Mouse (Mus musculus): Measurements from ENCODE around the gene Chst7. TPM values are rescaled to one million over a fixed set of nuclear protein-coding genes. Genes with fewer than 3 reads are reported as not detected.
A peak's percentile ranks its signal among the peaks of the same experiment; 100 is the strongest.

Chst7 gene
- 7.3 and 7.4 TPM in 2 replicates for polyA plus RNA-seq (2015; fragmentation: Nextera tagmentation; extraction: Ambion mirVana)

- ATAC-seq (ENCODE audit: low read depth), result peak; percentile 98
- peak within 1 kb of the TSS; percentile 69 for H3K4me2 ChIP-seq (ENCODE audit: low read depth, low read length)
- H3K9me3 ChIP-seq (ENCODE audit: control insufficient read depth, low read length), result no peaks in the 10 kb centered on the region
- H3K4me1 ChIP-seq (replicated peaks; ENCODE audit: control insufficient read depth, insufficient read depth, low read length), result no peaks in the 10 kb centered on the region
- 21% methylated on average over 28 of the region's 40 CpGs for WGBS
- H3K36me3 ChIP-seq (ENCODE audit: control insufficient read depth, insufficient read depth, low read length), result no peaks in the 10 kb centered on the region
- no peak within 1 kb of the TSS for H3K27ac ChIP-seq (ENCODE audit: low read length)
- peak within 1 kb of the TSS; percentile 53 for H3K4me3 ChIP-seq (ENCODE audit: low read length)
- peak within 1 kb of the TSS; percentile 56 for H3K9ac ChIP-seq (ENCODE audit: low read length)
- no peaks in the 10 kb centered on the region; the same call in 1 of the 2 replicates for H3K27me3 ChIP-seq (ENCODE audit: control insufficient read depth, insufficient read depth, low read depth, low read length)
Measured at GRCm38 (mm10) chrX:20059381-20059971, at the start of gene Chst7. TSS of gene Chst7 (plus strand) at chrX:20059560.

GRCm38 (mm10) chrX:20012211-20012610 is 47.1 kb upstream of the Chst7 start:
- no peak for ATAC-seq (ENCODE audit: low read depth)
- WGBS, result 96% methylated on average over 2 of the region's 2 CpGs

GRCm38 (mm10) chrX:20020942-20021341 is 38.4 kb upstream of the Chst7 start:
- WGBS, result 38% methylated on average over 2 of the region's 2 CpGs
- no peaks in the 10 kb centered on the region for H3K27me3 ChIP-seq (ENCODE audit: control insufficient read depth, insufficient read depth, low read depth, low read length)

More at GRCm38 (mm10) chrX:20012211-20012610, 47.1 kb upstream of the Chst7 start:
- H3K4me2 ChIP-seq (ENCODE audit: low read depth, low read length), result no peak overlapping the region
- H3K9ac ChIP-seq (ENCODE audit: low read length), result no peak overlapping the region
- no peaks in the 10 kb centered on the region for H3K4me1 ChIP-seq (replicated peaks; ENCODE audit: control insufficient read depth, insufficient read depth, low read length)
- H3K4me3 ChIP-seq (ENCODE audit: low read length), result no peak overlapping the region
- no peak overlapping the region for H3K27ac ChIP-seq (ENCODE audit: low read length)
- no peaks in the 10 kb centered on the region for H3K27me3 ChIP-seq (ENCODE audit: control insufficient read depth, insufficient read depth, low read depth, low read length)
- no peaks in the 10 kb centered on the region for H3K9me3 ChIP-seq (ENCODE audit: control insufficient read depth, low read length)
- H3K36me3 ChIP-seq (ENCODE audit: control insufficient read depth, insufficient read depth, low read length), result no peaks in the 10 kb centered on the region

GRCm38 (mm10) chrX:20060096-20060768 is 872 bp downstream of the Chst7 start:
- 14% methylated on average over 51 of the region's 65 CpGs for WGBS
- no peak overlapping the region for H3K27ac ChIP-seq (ENCODE audit: low read length)
- H3K4me3 ChIP-seq (ENCODE audit: low read length), result peak overlapping the region; percentile 53
- H3K4me1 ChIP-seq (replicated peaks; ENCODE audit: control insufficient read depth, insufficient read depth, low read length), result no peaks in the 10 kb centered on the region
- no peaks in the 10 kb centered on the region for H3K9me3 ChIP-seq (ENCODE audit: control insufficient read depth, low read length)
- no peaks in the 10 kb centered on the region; the same call in 1 of the 2 replicates for H3K27me3 ChIP-seq (ENCODE audit: control insufficient read depth, insufficient read depth, low read depth, low read length)
- H3K9ac ChIP-seq (ENCODE audit: low read length), result peak overlapping the region; percentile 56
- peak; percentile 62 for ATAC-seq (ENCODE audit: low read depth)
- H3K4me2 ChIP-seq (ENCODE audit: low read depth, low read length), result peak overlapping the region; percentile 69
- no peaks in the 10 kb centered on the region for H3K36me3 ChIP-seq (ENCODE audit: control insufficient read depth, insufficient read depth, low read length)

More at GRCm38 (mm10) chrX:20020942-20021341, 38.4 kb upstream of the Chst7 start:
- Histone ChIP-seq H3K36me3 (ENCODE audit: control insufficient read depth, insufficient read depth, low read length) (no peaks in the 10 kb centered on the region), H3K4me2 (ENCODE audit: low read depth, low read length) (no peak overlapping the region), H3K27ac (ENCODE audit: low read length) (no peak overlapping the region), H3K9ac (ENCODE audit: low read length) (no peak overlapping the region), H3K9me3 (ENCODE audit: control insufficient read depth, low read length) (no peaks in the 10 kb centered on the region), H3K4me1 (replicated peaks; ENCODE audit: control insufficient read depth, insufficient read depth, low read length) (no peaks in the 10 kb centered on the region), H3K4me3 (ENCODE audit: low read length) (no peak overlapping the region)
- ATAC-seq (ENCODE audit: low read depth), result no peak

GRCm38 (mm10) chrX:20060769-20061315 is 1.5 kb downstream of the Chst7 start:
- Histone ChIP-seq H3K27me3 (ENCODE audit: control insufficient read depth, insufficient read depth, low read depth, low read length) (no peaks in the 10 kb centered on the region; the same call in 1 of the 2 replicates), H3K4me2 (ENCODE audit: low read depth, low read length) (peak overlapping the region; percentile 69), H3K9me3 (ENCODE audit: control insufficient read depth, low read length) (no peaks in the 10 kb centered on the region), H3K9ac (ENCODE audit: low read length) (peak overlapping the region; percentile 56; the same call in 1 of the 2 replicates), H3K4me1 (replicated peaks; ENCODE audit: control insufficient read depth, insufficient read depth, low read length) (no peaks in the 10 kb centered on the region), H3K27ac (ENCODE audit: low read length) (no peak overlapping the region), H3K36me3 (ENCODE audit: control insufficient read depth, insufficient read depth, low read length) (no peaks in the 10 kb centered on the region), H3K4me3 (ENCODE audit: low read length) (peak overlapping the region; percentile 53)
- ATAC-seq (ENCODE audit: low read depth), result no peak
- 15% methylated on average over 32 of the region's 47 CpGs for WGBS

GRCm38 (mm10) chrX:20061764-20062480 is 2.6 kb downstream of the Chst7 start:
- H3K36me3 ChIP-seq (ENCODE audit: control insufficient read depth, insufficient read depth, low read length), result no peaks in the 10 kb centered on the region
- H3K9me3 ChIP-seq (ENCODE audit: control insufficient read depth, low read length), result no peaks in the 10 kb centered on the region
- no peaks in the 10 kb centered on the region; the same call in 1 of the 2 replicates for H3K27me3 ChIP-seq (ENCODE audit: control insufficient read depth, insufficient read depth, low read depth, low read length)
- no peak overlapping the region for H3K4me3 ChIP-seq (ENCODE audit: low read length)
- H3K27ac ChIP-seq (ENCODE audit: low read length), result no peak overlapping the region
- no peak overlapping the region for H3K4me2 ChIP-seq (ENCODE audit: low read depth, low read length)
- 51% methylated on average over 3 of the region's 3 CpGs for WGBS
- no peaks in the 10 kb centered on the region for H3K4me1 ChIP-seq (replicated peaks; ENCODE audit: control insufficient read depth, insufficient read depth, low read length)
- H3K9ac ChIP-seq (ENCODE audit: low read length), result no peak overlapping the region
- ATAC-seq (ENCODE audit: low read depth), result no peak

GRCm38 (mm10) chrX:20066636-20067035 is 7.3 kb downstream of the Chst7 start:
- Histone ChIP-seq H3K27ac (ENCODE audit: low read length) (no peak overlapping the region), H3K9ac (ENCODE audit: low read length) (no peak overlapping the region), H3K27me3 (ENCODE audit: control insufficient read depth, insufficient read depth, low read depth, low read length) (no peaks in the 10 kb centered on the region), H3K4me2 (ENCODE audit: low read depth, low read length) (no peak overlapping the region), H3K4me3 (ENCODE audit: low read length) (no peak overlapping the region), H3K4me1 (replicated peaks; ENCODE audit: control insufficient read depth, insufficient read depth, low read length) (no peaks in the 10 kb centered on the region), H3K9me3 (ENCODE audit: control insufficient read depth, low read length) (no peaks in the 10 kb centered on the region), H3K36me3 (ENCODE audit: control insufficient read depth, insufficient read depth, low read length) (no peaks in the 10 kb centered on the region)
- peak; percentile 36; the same call in 1 of the 2 replicates for ATAC-seq (ENCODE audit: low read depth)

- ATAC-seq (ENCODE audit: low read depth), result no peak
- no peak overlapping the region for H3K4me3 ChIP-seq (ENCODE audit: low read length)
- H3K36me3 ChIP-seq (ENCODE audit: control insufficient read depth, insufficient read depth, low read length), result no peaks in the 10 kb centered on the region
- 50% methylated on average over 4 of the region's 4 CpGs for WGBS
- no peak overlapping the region for H3K27ac ChIP-seq (ENCODE audit: low read length)
- H3K27me3 ChIP-seq (ENCODE audit: control insufficient read depth, insufficient read depth, low read depth, low read length), result no peaks in the 10 kb centered on the region
- H3K9me3 ChIP-seq (ENCODE audit: control insufficient read depth, low read length), result no peaks in the 10 kb centered on the region
- H3K9ac ChIP-seq (ENCODE audit: low read length), result no peak overlapping the region
- no peak overlapping the region for H3K4me2 ChIP-seq (ENCODE audit: low read depth, low read length)
- H3K4me1 ChIP-seq (replicated peaks; ENCODE audit: control insufficient read depth, insufficient read depth, low read length), result no peaks in the 10 kb centered on the region
Measured at GRCm38 (mm10) chrX:20070196-20070595, 10.8 kb downstream of the Chst7 start.

GRCm38 (mm10) chrX:20117717-20118116 is 58.4 kb downstream of the Chst7 start:
- Histone ChIP-seq H3K27ac (ENCODE audit: low read length) (no peak overlapping the region), H3K9ac (ENCODE audit: low read length) (no peak overlapping the region), H3K4me1 (replicated peaks; ENCODE audit: control insufficient read depth, insufficient read depth, low read length) (no peaks in the 10 kb centered on the region), H3K27me3 (ENCODE audit: control insufficient read depth, insufficient read depth, low read depth, low read length) (no peaks in the 10 kb centered on the region), H3K9me3 (ENCODE audit: control insufficient read depth, low read length) (no peaks in the 10 kb centered on the region), H3K36me3 (ENCODE audit: control insufficient read depth, insufficient read depth, low read length) (no peaks in the 10 kb centered on the region), H3K4me2 (ENCODE audit: low read depth, low read length) (no peak overlapping the region), H3K4me3 (ENCODE audit: low read length) (no peak overlapping the region)
- WGBS, result 66% methylated on average over 2 of the region's 2 CpGs
- no peak for ATAC-seq (ENCODE audit: low read depth)
